Mouse (Mus musculus): ENCODE results near the gene Bcar3.

- TF ChIP-seq CTCF (IDR thresholded peaks at IDR 0.05 in 2 of 3, conservative IDR thresholded peaks at IDR 0.05 in 1 of 3; ENCODE audit: control insufficient read depth in 1 of 3, insufficient read depth in 1 of 3, low read depth in 2 of 3, low read length in 3 of 3, poor library complexity in 1 of 3, severe bottlenecking in 1 of 3) (no peak), TBP (IDR thresholded peaks at IDR 0.05; ENCODE audit: low read depth, low read length) (no peak), SMC3 (IDR thresholded peaks at IDR 0.05; ENCODE audit: low read depth, low read length) (no peak), ZNF384 (IDR thresholded peaks at IDR 0.05; ENCODE audit: low read depth, low read length) (no peak), GABPA (IDR thresholded peaks at IDR 0.05; ENCODE audit: low read depth, low read length) (no peak), TAL1 (IDR thresholded peaks at IDR 0.05; ENCODE audit: low read length) (no peak), ETS1 (IDR thresholded peaks at IDR 0.05; ENCODE audit: low read depth, low read length) (no peak), MAX (IDR thresholded peaks at IDR 0.05; ENCODE audit: low read length) (no peak), EP300 (IDR thresholded peaks at IDR 0.05; ENCODE audit: low read depth in 1 of 2, low read length in 2 of 2) (no peak), POLR2A (IDR thresholded peaks at IDR 0.05; ENCODE audit: control insufficient read depth in 1 of 2, insufficient read depth in 1 of 2, low read depth in 1 of 2, low read length in 2 of 2, poor library complexity in 1 of 2) (no peak), GATA1 (IDR thresholded peaks at IDR 0.05; ENCODE audit: low read depth, low read length) (no peak)
These were observed 218.0 kb downstream of the Bcar3 start for GRCm38 (mm10) chr3:122511721-122512619.

All from MEL (cell line).